Mouse (Mus musculus) embryonic facial prominence, embryonic 13.5 days (tissue): ENCODE results near the gene Bag6. TPM values are rescaled to one million over a fixed set of nuclear protein-coding genes. Genes with fewer than 3 reads are reported as not detected.
A peak's percentile ranks its signal among the peaks of the same experiment; 100 is the strongest.

ENCODE experiments used
- ATAC-seq: fragments of 200-750 bp; cut with Nextera tagmentation; 2 replicates; pipeline ENCODE4 v1.8.0; 2017; ENCODE audit warnings: low read depth; ENCODE audit not compliant: insufficient number of reproducible peaks, insufficient read depth, low FRiP score, low TSS enrichment
- H3K27ac ChIP-seq: fragments of 300-500 bp; sonication (generic); 2 replicates; pipeline ENCODE4 v1.5.1; 2015; ENCODE audit warnings: moderate library complexity, mild to moderate bottlenecking, inconsistent platforms
- H3K27me3 ChIP-seq: fragments of 300-500 bp; sonication (generic); 2 replicates; pipeline ENCODE4 v1.6.1; 2015; ENCODE audit warnings: mild to moderate bottlenecking, inconsistent platforms
- H3K36me3 ChIP-seq: fragments of 300-500 bp; sonication (generic); 2 replicates; pipeline ENCODE4 v1.6.1; 2015; ENCODE audit warnings: mild to moderate bottlenecking, inconsistent platforms
- H3K4me1 ChIP-seq: fragments of 300-500 bp; sonication (generic); 2 replicates; pipeline ENCODE4 v1.6.1; 2015; ENCODE audit warnings: inconsistent platforms
- H3K4me2 ChIP-seq: fragments of 300-500 bp; sonication (generic); 2 replicates; pipeline ENCODE4 v1.6.1; 2015; ENCODE audit warnings: moderate library complexity, mild to moderate bottlenecking, inconsistent platforms
- H3K4me3 ChIP-seq: fragments of 300-500 bp; sonication (generic); 2 replicates; pipeline ENCODE4 v1.5.1; 2015; ENCODE audit warnings: mild to moderate bottlenecking, inconsistent platforms
- H3K9ac ChIP-seq: fragments of 300-500 bp; sonication (generic); 2 replicates; pipeline ENCODE4 v1.6.1; 2015; ENCODE audit warnings: mild to moderate bottlenecking, inconsistent platforms
- H3K9me3 ChIP-seq: fragments of 300-500 bp; sonication (generic); 2 replicates; pipeline ENCODE4 v1.6.1; 2016; ENCODE audit warnings: inconsistent platforms
- WGBS: fragments of 180-500 bp; shearing (Covaris S2); methylation state at CpG from one replicate; pipeline ENCODE4 v1.1.7; 2015; ENCODE audit warnings: mixed read lengths; 5-methylcytosine and 5-hydroxymethylcytosine counted together
- polyA plus RNA-seq: library from polyadenylated mRNA; unstranded; fragments of >200 nt; fragmentation: Nextera tagmentation; extraction: Ambion mirVana; gene quantifications from 2 replicates; pipeline ENCODE4 v1.2.1, GENCODE M21; 2015

Bag6 gene
- polyA plus RNA-seq, 1 experiment from 2014 or later, result 67.8 TPM

GRCm38 (mm10) chr17:35131500-35132173, 3.3 kb upstream of the Bag6 start, which contains the start of gene Apom:
Gene Apom (minus strand): TSS chr17:35132050.
- Histone ChIP-seq H3K9me3 (no peaks in the 10 kb centered on the region), H3K36me3 (peaks cover 29% of the 10 kb centered on the region), H3K27me3 (no peaks in the 10 kb centered on the region), H3K4me2 (no peak within 1 kb of the TSS), H3K4me3 (no peak within 1 kb of the TSS), H3K9ac (no peak within 1 kb of the TSS), H3K27ac (no peak within 1 kb of the TSS), H3K4me1 (peaks cover 18% of the 10 kb centered on the region)
- 75% methylated on average over 15 of the region's 15 CpGs for whole genome bisulfite sequencing
- ATAC-seq, result no peak

GRCm38 (mm10) chr17:35132174-35132560, 2.8 kb upstream of the Bag6 start:
- no peak overlapping the region for H3K4me2 ChIP-seq
- WGBS, result 80% methylated on average over 3 of the region's 3 CpGs
- H3K4me3 ChIP-seq, result no peak overlapping the region
- no peak for ATAC-seq
- H3K4me1 ChIP-seq, result peaks cover 18% of the 10 kb centered on the region
- H3K9me3 ChIP-seq, result no peaks in the 10 kb centered on the region
- no peak overlapping the region for H3K9ac ChIP-seq
- no peaks in the 10 kb centered on the region for H3K27me3 ChIP-seq
- peaks cover 29% of the 10 kb centered on the region for H3K36me3 ChIP-seq
- H3K27ac ChIP-seq, result no peak overlapping the region

GRCm38 (mm10) chr17:35133517-35133916, 1.5 kb upstream of the Bag6 start:
- WGBS, result 92% methylated on average over 7 of the region's 7 CpGs
- no peak for ATAC-seq
- no peaks in the 10 kb centered on the region for H3K9me3 ChIP-seq

GRCm38 (mm10) chr17:35135591-35136320, 778 bp downstream of the Bag6 start:
- Histone ChIP-seq H3K9me3 (no peaks in the 10 kb centered on the region), H3K36me3 (peaks cover 31% of the 10 kb centered on the region), H3K27ac (peak overlapping the region; percentile 95), H3K4me3 (peak overlapping the region; percentile 73), H3K4me2 (peak overlapping the region; percentile 73), H3K9ac (peak overlapping the region; percentile 84), H3K4me1 (peaks cover 15% of the 10 kb centered on the region), H3K27me3 (no peaks in the 10 kb centered on the region)
- ATAC-seq, result peak; percentile 56
- WGBS, result under 1% methylated on average over 43 of the region's 43 CpGs

More at GRCm38 (mm10) chr17:35133517-35133916, 1.5 kb upstream of the Bag6 start:
- no peak overlapping the region for H3K4me3 ChIP-seq
- no peaks in the 10 kb centered on the region for H3K27me3 ChIP-seq
- no peak overlapping the region for H3K9ac ChIP-seq
- peaks cover 26% of the 10 kb centered on the region for H3K36me3 ChIP-seq
- H3K4me1 ChIP-seq, result peaks cover 15% of the 10 kb centered on the region
- no peak overlapping the region for H3K4me2 ChIP-seq
- no peak overlapping the region for H3K27ac ChIP-seq

- ATAC-seq, result no peak
- Histone ChIP-seq H3K36me3 (peaks cover 62% of the 10 kb centered on the region), H3K9ac (no peak overlapping the region), H3K27me3 (no peaks in the 10 kb centered on the region), H3K4me3 (no peak overlapping the region), H3K4me1 (peaks cover 15% of the 10 kb centered on the region), H3K9me3 (no peaks in the 10 kb centered on the region), H3K27ac (no peak overlapping the region), H3K4me2 (no peak overlapping the region)
- 92% methylated on average over 3 of the region's 3 CpGs for WGBS
These were observed 4.3 kb downstream of the Bag6 start for GRCm38 (mm10) chr17:35139269-35139668.

- H3K9me3 ChIP-seq, result no peaks in the 10 kb centered on the region
- H3K27me3 ChIP-seq, result no peaks in the 10 kb centered on the region
- H3K4me3 ChIP-seq, result no peak overlapping the region
- ATAC-seq, result no peak
- WGBS, result 75% methylated on average over 16 of the region's 16 CpGs
- H3K4me2 ChIP-seq, result no peak overlapping the region
- H3K27ac ChIP-seq, result no peak overlapping the region
- H3K4me1 ChIP-seq, result peaks cover 15% of the 10 kb centered on the region
- no peak overlapping the region for H3K9ac ChIP-seq
- peaks cover 75% of the 10 kb centered on the region for H3K36me3 ChIP-seq
These were observed 5.6 kb downstream of the Bag6 start for GRCm38 (mm10) chr17:35140490-35140996.

- no peaks in the 10 kb centered on the region for H3K27me3 ChIP-seq
- H3K4me2 ChIP-seq, result no peak overlapping the region
- H3K9ac ChIP-seq, result no peak overlapping the region
- no peak overlapping the region for H3K27ac ChIP-seq
- peaks cover 89% of the 10 kb centered on the region for H3K36me3 ChIP-seq
- no peak for ATAC-seq
- 86% methylated on average over 6 of the region's 6 CpGs for WGBS
- no peak overlapping the region for H3K4me3 ChIP-seq
- peaks cover 6% of the 10 kb centered on the region for H3K4me1 ChIP-seq
- H3K9me3 ChIP-seq, result no peaks in the 10 kb centered on the region
These were observed 7.0 kb downstream of the Bag6 start for GRCm38 (mm10) chr17:35141971-35142370.

- 86% methylated on average over 5 of the region's 5 CpGs for WGBS
- no peak for ATAC-seq
- Histone ChIP-seq H3K27me3 (no peaks in the 10 kb centered on the region), H3K9me3 (no peaks in the 10 kb centered on the region), H3K27ac (no peak overlapping the region), H3K4me3 (no peak overlapping the region), H3K4me1 (no peaks in the 10 kb centered on the region), H3K36me3 (peaks cover 96% of the 10 kb centered on the region), H3K9ac (no peak overlapping the region), H3K4me2 (no peak overlapping the region)
These were observed 11.2 kb downstream of the Bag6 start for GRCm38 (mm10) chr17:35146139-35146538.

- Histone ChIP-seq H3K4me3 (no peak overlapping the region), H3K4me2 (no peak overlapping the region), H3K36me3 (peaks cover 96% of the 10 kb centered on the region), H3K27ac (peak overlapping the region; percentile 35; the same call in 1 of the 2 replicates), H3K9me3 (no peaks in the 10 kb centered on the region), H3K27me3 (no peaks in the 10 kb centered on the region), H3K9ac (no peak overlapping the region), H3K4me1 (no peaks in the 10 kb centered on the region)
- 64% methylated on average over 3 of the region's 3 CpGs for WGBS
- ATAC-seq, result no peak
These were observed 12.4 kb downstream of the Bag6 start for GRCm38 (mm10) chr17:35147348-35147747.

GRCm38 (mm10) chr17:35147922-35148639, 13.1 kb downstream of the Bag6 start:
- Histone ChIP-seq H3K4me1 (no peaks in the 10 kb centered on the region), H3K4me2 (no peak overlapping the region), H3K27me3 (no peaks in the 10 kb centered on the region), H3K27ac (peak overlapping the region; percentile 33; the same call in 1 of the 2 replicates), H3K4me3 (no peak overlapping the region), H3K9me3 (no peaks in the 10 kb centered on the region), H3K36me3 (peaks cover 96% of the 10 kb centered on the region), H3K9ac (no peak overlapping the region)
- ATAC-seq, result no peak; the same call in 1 of the 2 replicates
- WGBS, result 69% methylated on average over 5 of the region's 5 CpGs

GRCm38 (mm10) chr17:35152121-35152520, 17.1 kb downstream of the Bag6 start:
- Histone ChIP-seq H3K36me3 (peaks cover 96% of the 10 kb centered on the region), H3K27me3 (no peaks in the 10 kb centered on the region), H3K9me3 (no peaks in the 10 kb centered on the region), H3K4me3 (no peak overlapping the region), H3K27ac (no peak overlapping the region), H3K4me2 (no peak overlapping the region), H3K9ac (no peak overlapping the region), H3K4me1 (peaks cover 23% of the 10 kb centered on the region)
- WGBS, result 93% methylated on average over 4 of the region's 4 CpGs
- no peak for ATAC-seq
